Mouse (Mus musculus) duodenum, adult 2 months (tissue): ENCODE measurements around the gene 5031410I06Rik. TPM values are rescaled to one million over a fixed set of nuclear protein-coding genes. Genes with fewer than 3 reads are reported as not detected.

Experiments
- polyA plus RNA-seq: library from polyadenylated mRNA; depleted of rRNA; stranded (reverse); fragments of >200 nt; gene quantifications from 2 replicates; pipeline ENCODE4 v1.2.3, GENCODE M21; 2012; ENCODE audit warnings: low replicate concordance; rRNA removed

The 5031410I06Rik gene
- polyA plus RNA-seq, result not detected in 2 replicates

DNA sequence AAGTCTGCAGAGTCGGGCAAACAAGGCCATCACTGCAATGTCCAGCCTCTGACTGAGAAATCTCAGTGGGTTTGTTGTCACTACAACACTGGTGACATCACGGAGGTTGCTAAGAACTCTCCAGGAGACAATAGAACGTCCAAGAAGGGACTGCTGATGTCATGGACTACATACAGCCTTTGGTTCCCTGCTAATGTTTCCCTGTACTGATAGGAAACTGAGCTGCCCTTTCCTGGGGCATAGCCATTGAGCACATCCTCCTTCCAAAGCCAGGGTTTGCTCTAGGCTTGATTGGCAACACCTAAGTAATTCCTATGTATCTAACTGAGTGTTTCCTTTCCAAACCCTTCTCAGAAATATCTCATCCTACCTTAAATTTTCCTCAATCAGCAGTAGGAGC lies at the start of gene 5031410I06Rik:
TSS of gene 5031410I06Rik (minus strand) at position 101 of the 400 bp plus-strand sequence.

DNA sequence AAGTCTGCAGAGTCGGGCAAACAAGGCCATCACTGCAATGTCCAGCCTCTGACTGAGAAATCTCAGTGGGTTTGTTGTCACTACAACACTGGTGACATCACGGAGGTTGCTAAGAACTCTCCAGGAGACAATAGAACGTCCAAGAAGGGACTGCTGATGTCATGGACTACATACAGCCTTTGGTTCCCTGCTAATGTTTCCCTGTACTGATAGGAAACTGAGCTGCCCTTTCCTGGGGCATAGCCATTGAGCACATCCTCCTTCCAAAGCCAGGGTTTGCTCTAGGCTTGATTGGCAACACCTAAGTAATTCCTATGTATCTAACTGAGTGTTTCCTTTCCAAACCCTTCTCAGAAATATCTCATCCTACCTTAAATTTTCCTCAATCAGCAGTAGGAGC lies 16.2 kb upstream of the 5031410I06Rik start, which contains the start of gene Gm10220:
TSS of gene Gm10220 (minus strand) at position 101 of the 400 bp plus-strand sequence.

DNA sequence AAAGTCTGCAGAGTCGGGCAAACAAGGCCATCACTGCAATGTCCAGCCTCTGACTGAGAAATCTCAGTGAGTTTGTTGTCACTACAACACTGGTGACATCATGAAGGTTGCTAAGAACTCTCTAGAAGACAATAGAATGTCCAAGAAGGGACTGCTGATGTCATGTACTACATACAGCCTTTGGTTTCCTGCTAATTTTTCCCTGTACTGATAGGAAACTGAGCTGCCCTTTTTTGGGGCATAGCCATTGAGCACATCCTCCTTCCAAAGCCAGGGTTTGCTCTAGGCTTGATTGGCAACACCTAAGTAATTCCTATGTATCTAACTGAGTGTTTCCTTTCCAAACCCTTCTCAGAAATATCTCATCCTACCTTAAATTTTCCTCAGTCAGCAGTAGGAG lies 16.0 kb downstream of the 5031410I06Rik start, which contains the start of gene Gm10471:
TSS of gene Gm10471 (minus strand) at position 101 of the 400 bp plus-strand sequence.

DNA sequence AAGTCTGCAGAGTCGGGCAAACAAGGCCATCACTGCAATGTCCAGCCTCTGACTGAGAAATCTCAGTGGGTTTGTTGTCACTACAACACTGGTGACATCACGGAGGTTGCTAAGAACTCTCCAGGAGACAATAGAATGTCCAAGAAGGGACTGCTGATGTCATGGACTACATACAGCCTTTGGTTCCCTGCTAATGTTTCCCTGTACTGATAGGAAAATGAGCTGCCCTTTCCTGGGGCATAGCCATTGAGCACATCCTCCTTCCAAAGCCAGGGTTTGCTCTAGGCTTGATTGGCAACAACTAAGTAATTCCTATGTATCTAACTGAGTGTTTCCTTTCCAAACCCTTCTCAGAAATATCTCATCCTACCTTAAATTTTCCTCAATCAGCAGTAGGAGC lies 46.7 kb downstream of the 5031410I06Rik start, which contains the start of gene Gm7347:
TSS of gene Gm7347 (minus strand) at position 101 of the 400 bp plus-strand sequence.

Other genes with a start within 250 kb of the 5031410I06Rik start
- not detected in 2 replicates for gene Gm21663, start 163.0 kb downstream of the 5031410I06Rik start, polyA plus RNA-seq
- gene Gm21671, start 150.9 kb downstream of the 5031410I06Rik start, polyA plus RNA-seq, result not detected in 2 replicates
- gene Gm21680, start 132.7 kb downstream of the 5031410I06Rik start, polyA plus RNA-seq, result not detected in 2 replicates
- gene Gm21698, start 116.7 kb downstream of the 5031410I06Rik start, polyA plus RNA-seq, result not detected in 2 replicates
- not detected in 2 replicates for gene Gm1979, start 100.6 kb downstream of the 5031410I06Rik start, polyA plus RNA-seq
- gene Gm5862, start 82.4 kb downstream of the 5031410I06Rik start, polyA plus RNA-seq, result not detected in 2 replicates
- gene Speer4a, start 65.8 kb downstream of the 5031410I06Rik start, polyA plus RNA-seq, result not detected in 2 replicates
- not detected in 2 replicates for gene Gm7347, start 46.8 kb downstream of the 5031410I06Rik start, polyA plus RNA-seq
- gene Gm10471, start 16.1 kb downstream of the 5031410I06Rik start, polyA plus RNA-seq, result not detected in 2 replicates
- gene Gm10220, start 16.1 kb upstream of the 5031410I06Rik start, polyA plus RNA-seq, result not detected in 2 replicates
- gene Gm7361, start 152.3 kb upstream of the 5031410I06Rik start, polyA plus RNA-seq, result not detected in 2 replicates